Mouse (Mus musculus): Measurements from ENCODE around the gene Steap3. TPM values are rescaled to one million over a fixed set of nuclear protein-coding genes. Genes with fewer than 3 reads are reported as not detected.

Gene Steap3
- polyA plus RNA-seq, 1 experiment from 2014 or later: 19.3 TPM

DNA sequence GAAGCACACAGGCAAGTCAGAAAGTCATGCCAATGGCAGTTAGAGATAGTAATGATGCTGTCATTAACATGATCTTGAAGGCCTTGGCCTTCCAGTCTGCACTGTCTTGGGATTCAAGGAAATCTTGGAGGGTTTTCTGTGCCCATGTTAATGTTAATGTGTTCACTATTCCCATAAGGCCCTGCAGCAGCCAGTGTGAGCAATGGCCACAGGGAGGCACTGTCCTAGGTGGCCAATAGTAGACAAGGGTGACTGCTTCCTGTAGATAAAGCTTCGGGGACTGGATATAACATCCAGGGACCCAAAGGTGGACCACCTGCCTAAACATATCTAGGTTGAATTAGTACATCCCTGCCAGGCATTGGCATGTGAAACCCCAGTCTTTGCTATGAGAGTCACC lies 35.4 kb downstream of the Steap3 start:
- WGBS: 69% methylated on average over 1 of the region's 1 CpGs
- Histone ChIP-seq H3K9ac (ENCODE audit: low read length) (no peak overlapping the region), H3K4me3 (ENCODE audit: control insufficient read depth in 1 of 2, insufficient read depth in 1 of 2, low read depth in 1 of 2, low read length in 2 of 2) (no peak overlapping the region), H3K9me3 (ENCODE audit: control insufficient read depth, low read length) (no peaks in the 10 kb centered on the region), H3K4me2 (ENCODE audit: low read length) (no peak overlapping the region), H3K36me3 (ENCODE audit: control insufficient read depth, insufficient read depth, low read length) (0 out of 2 replicates have a peak, but pooled peaks cover 6% of the 10 kb centered on the region), H3K4me1 (ENCODE audit: control insufficient read depth in 2 of 2, insufficient read depth in 2 of 2, low read length in 2 of 2) (no peaks in the 10 kb centered on the region), H3K27me3 (ENCODE audit: control insufficient read depth, insufficient read depth, low read length) (no peaks in the 10 kb centered on the region), H3K27ac (replicated peaks in 1 of 2; ENCODE audit: control insufficient read depth in 1 of 2, insufficient read depth in 1 of 2, low read depth in 2 of 2, low read length in 2 of 2) (no peak overlapping the region)
- ATAC-seq (ENCODE audit: insufficient number of reproducible peaks, insufficient read depth, low FRiP score, low read depth): no peak

DNA sequence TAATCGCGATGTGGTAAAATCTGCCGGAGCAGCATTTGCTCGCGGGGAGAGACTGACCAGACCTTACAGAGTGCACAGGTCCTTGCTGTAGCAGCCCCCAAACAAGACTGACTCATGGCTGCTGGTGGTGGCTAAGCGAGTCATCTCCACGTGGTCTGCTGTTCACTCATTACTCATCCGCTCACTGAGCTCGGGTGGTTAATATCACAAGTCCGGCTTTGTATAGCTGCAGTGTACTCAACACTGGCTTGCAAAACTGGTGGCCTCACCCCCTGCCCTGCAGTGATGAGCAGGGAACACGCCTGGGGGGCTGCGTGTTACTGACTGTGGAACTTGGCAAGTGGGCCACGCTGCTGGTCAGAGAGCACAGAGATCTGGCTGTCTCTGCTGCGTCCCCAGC lies 36.1 kb downstream of the Steap3 start:
- Histone ChIP-seq H3K9ac (ENCODE audit: low read length) (no peak overlapping the region), H3K4me1 (ENCODE audit: control insufficient read depth in 2 of 2, insufficient read depth in 2 of 2, low read length in 2 of 2) (0 out of 4 replicates have a peak, but pooled peaks cover 0 to 2% of the 10 kb centered on the region in 2 experiments), H3K4me2 (ENCODE audit: low read length) (no peak overlapping the region), H3K4me3 (ENCODE audit: control insufficient read depth in 1 of 2, insufficient read depth in 1 of 2, low read depth in 1 of 2, low read length in 2 of 2) (no peak overlapping the region), H3K27me3 (ENCODE audit: control insufficient read depth, insufficient read depth, low read length) (no peaks in the 10 kb centered on the region), H3K27ac (replicated peaks in 1 of 2; ENCODE audit: control insufficient read depth in 1 of 2, insufficient read depth in 1 of 2, low read depth in 2 of 2, low read length in 2 of 2) (no peak overlapping the region), H3K36me3 (ENCODE audit: control insufficient read depth, insufficient read depth, low read length) (0 out of 2 replicates have a peak, but pooled peaks cover 3% of the 10 kb centered on the region), H3K9me3 (ENCODE audit: control insufficient read depth, low read length) (no peaks in the 10 kb centered on the region)
- 76% methylated on average over 14 of the region's 14 CpGs for WGBS
- ATAC-seq (ENCODE audit: insufficient number of reproducible peaks, insufficient read depth, low FRiP score, low read depth): no peak

DNA sequence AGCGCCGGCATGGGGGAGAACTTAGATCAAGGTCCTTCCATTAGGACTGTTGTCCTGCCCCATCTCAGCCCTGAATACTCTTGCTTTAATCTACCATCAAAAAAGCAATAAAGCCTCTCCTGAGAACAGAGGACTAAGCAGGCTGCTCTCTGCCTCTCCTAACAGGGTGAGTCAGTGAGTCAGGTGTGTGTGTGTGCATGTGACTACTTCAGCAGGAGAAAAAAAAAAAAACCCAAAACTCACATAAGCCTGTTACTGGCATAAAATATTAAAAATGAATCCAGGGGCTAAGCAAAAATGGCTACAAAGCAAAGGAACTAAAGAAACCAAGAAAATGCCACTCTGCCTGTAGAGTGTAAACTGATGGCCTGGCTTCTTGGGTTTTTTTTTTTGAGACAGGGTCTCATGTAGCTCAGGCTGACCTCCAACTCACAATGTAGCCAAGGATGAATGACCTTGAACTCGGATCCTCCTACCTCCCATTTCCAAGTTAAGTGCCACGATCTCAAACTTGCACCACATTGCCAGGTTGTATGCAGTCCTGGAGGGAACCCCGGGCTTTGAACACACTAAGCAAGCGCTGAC lies 36.8 kb downstream of the Steap3 start:
- no peak for ATAC-seq (ENCODE audit: insufficient number of reproducible peaks, insufficient read depth, low FRiP score, low read depth)

DNA sequence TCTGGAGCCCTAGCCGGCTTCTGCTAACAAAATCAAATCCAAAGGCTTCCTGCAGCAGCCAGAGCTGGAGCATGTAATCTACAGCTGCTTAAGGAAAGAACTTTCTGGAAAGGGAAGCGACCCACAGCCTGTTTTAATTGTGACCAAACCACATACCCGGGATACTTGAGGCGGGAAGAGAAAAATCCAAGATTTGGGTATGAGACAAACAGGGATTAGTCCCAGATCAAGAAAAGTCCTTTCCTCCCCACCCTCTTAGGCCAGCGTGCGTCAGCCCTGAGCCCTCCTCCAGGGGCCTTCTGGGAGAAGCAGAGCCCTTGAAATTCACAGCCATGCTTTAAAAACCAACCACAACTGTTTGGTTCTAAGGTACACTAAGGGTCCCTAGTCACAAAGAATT lies 40.3 kb downstream of the Steap3 start:
- 77% methylated on average over 6 of the region's 6 CpGs for WGBS
- no peak overlapping the region for H3K4me2 ChIP-seq (ENCODE audit: low read length)
- H3K4me1 ChIP-seq (ENCODE audit: control insufficient read depth in 2 of 2, insufficient read depth in 2 of 2, low read length in 2 of 2): 0 out of 4 replicates have a peak, but pooled peaks cover 0 to 3% of the 10 kb centered on the region in 2 experiments
- H3K9me3 ChIP-seq (ENCODE audit: control insufficient read depth, low read length): no peaks in the 10 kb centered on the region
- no peak overlapping the region for H3K27ac ChIP-seq (replicated peaks in 1 of 2; ENCODE audit: control insufficient read depth in 1 of 2, insufficient read depth in 1 of 2, low read depth in 2 of 2, low read length in 2 of 2)
- H3K4me3 ChIP-seq (ENCODE audit: control insufficient read depth in 1 of 2, insufficient read depth in 1 of 2, low read depth in 1 of 2, low read length in 2 of 2): no peak overlapping the region
- H3K9ac ChIP-seq (ENCODE audit: low read length): no peak overlapping the region
- no peaks in the 10 kb centered on the region for H3K27me3 ChIP-seq (ENCODE audit: control insufficient read depth, insufficient read depth, low read length)
- no peaks in the 10 kb centered on the region for H3K36me3 ChIP-seq (ENCODE audit: control insufficient read depth, insufficient read depth, low read length)
- ATAC-seq (ENCODE audit: insufficient number of reproducible peaks, insufficient read depth, low FRiP score, low read depth): no peak

More for the DNA sequence above, 36.8 kb downstream of the Steap3 start:
- H3K4me1 ChIP-seq (ENCODE audit: control insufficient read depth in 2 of 2, insufficient read depth in 2 of 2, low read length in 2 of 2): 0 out of 4 replicates have a peak, but pooled peaks cover 0 to 3% of the 10 kb centered on the region in 2 experiments
- H3K4me3 ChIP-seq (ENCODE audit: control insufficient read depth in 1 of 2, insufficient read depth in 1 of 2, low read depth in 1 of 2, low read length in 2 of 2): no peak overlapping the region
- H3K9ac ChIP-seq (ENCODE audit: low read length): no peak overlapping the region
- no peaks in the 10 kb centered on the region for H3K27me3 ChIP-seq (ENCODE audit: control insufficient read depth, insufficient read depth, low read length)
- WGBS: 83% methylated on average over 6 of the region's 6 CpGs
- 0 out of 2 replicates have a peak, but pooled peaks cover 2% of the 10 kb centered on the region for H3K36me3 ChIP-seq (ENCODE audit: control insufficient read depth, insufficient read depth, low read length)
- no peak overlapping the region for H3K27ac ChIP-seq (replicated peaks in 1 of 2; ENCODE audit: control insufficient read depth in 1 of 2, insufficient read depth in 1 of 2, low read depth in 2 of 2, low read length in 2 of 2)
- H3K4me2 ChIP-seq (ENCODE audit: low read length): no peak overlapping the region
- H3K9me3 ChIP-seq (ENCODE audit: control insufficient read depth, low read length): no peaks in the 10 kb centered on the region

DNA sequence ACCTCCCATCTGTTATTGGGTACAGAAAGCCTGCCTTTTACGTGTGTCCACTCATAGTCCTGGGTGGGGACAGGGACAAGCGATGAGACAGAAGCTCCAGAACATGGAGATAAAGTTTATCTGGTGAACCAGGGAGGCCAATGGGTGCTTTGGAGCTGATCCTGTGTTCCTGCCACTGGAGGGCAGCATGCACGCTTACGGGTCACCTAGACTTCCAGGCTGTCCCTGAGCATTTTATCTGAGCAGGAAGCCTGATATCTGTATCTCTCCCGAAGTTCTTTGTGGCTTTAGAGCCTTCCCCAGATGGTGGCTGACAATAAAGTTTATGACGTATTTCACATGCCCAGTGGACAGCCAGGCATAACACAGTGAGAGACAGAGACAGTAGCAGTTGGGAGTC lies 41.2 kb downstream of the Steap3 start:
- H3K4me1 ChIP-seq (ENCODE audit: control insufficient read depth in 2 of 2, insufficient read depth in 2 of 2, low read length in 2 of 2): 0 out of 4 replicates have a peak, but pooled peaks cover 0 to 3% of the 10 kb centered on the region in 2 experiments
- H3K27ac ChIP-seq (replicated peaks in 1 of 2; ENCODE audit: control insufficient read depth in 1 of 2, insufficient read depth in 1 of 2, low read depth in 2 of 2, low read length in 2 of 2): no peak overlapping the region
- H3K4me3 ChIP-seq (ENCODE audit: control insufficient read depth in 1 of 2, insufficient read depth in 1 of 2, low read depth in 1 of 2, low read length in 2 of 2): no peak overlapping the region
- no peak overlapping the region for H3K9ac ChIP-seq (ENCODE audit: low read length)
- 12% methylated on average over 6 of the region's 6 CpGs for WGBS
- H3K27me3 ChIP-seq (ENCODE audit: control insufficient read depth, insufficient read depth, low read length): no peaks in the 10 kb centered on the region
- ATAC-seq (ENCODE audit: insufficient number of reproducible peaks, insufficient read depth, low FRiP score, low read depth): no peak
- H3K9me3 ChIP-seq (ENCODE audit: control insufficient read depth, low read length): no peaks in the 10 kb centered on the region
- H3K4me2 ChIP-seq (ENCODE audit: low read length): no peak overlapping the region
- H3K36me3 ChIP-seq (ENCODE audit: control insufficient read depth, insufficient read depth, low read length): no peaks in the 10 kb centered on the region

DNA sequence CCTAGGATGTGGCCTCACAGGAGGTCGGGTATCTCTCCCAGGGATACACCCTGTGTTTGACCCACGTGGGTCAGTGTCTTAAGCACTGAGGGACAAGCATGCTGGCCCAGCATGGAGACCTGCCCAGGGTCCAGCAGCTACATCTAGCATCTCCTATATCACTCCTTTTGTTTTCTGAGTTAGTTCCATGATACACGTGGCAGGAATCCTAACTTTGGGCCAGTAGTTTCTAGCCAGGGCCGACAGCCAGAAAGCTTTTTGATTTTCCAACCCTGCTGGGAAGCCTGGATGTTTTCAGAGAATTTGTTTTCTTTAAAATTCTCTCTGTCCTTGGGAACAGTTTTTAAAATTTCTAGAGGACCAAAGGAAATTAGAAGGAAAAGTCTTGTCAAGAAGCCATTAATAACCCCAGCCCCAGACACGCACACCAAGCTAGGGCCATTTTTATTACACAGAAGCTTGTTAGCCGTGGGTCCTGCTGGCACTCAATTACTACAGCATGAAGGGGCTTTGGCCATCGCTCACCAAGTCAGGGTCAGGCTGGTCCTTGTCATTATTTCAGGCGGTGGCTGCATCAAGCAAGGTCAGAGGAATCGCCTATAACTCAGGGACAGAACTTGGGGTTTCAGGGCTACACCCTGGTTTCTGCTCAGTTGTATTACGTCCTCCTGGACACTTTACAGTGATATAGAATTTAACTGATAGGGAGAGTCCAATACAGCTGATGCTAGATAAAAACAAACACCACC lies 42.6 kb downstream of the Steap3 start:
- Histone ChIP-seq H3K9me3 (ENCODE audit: control insufficient read depth, low read length) (no peaks in the 10 kb centered on the region), H3K4me2 (ENCODE audit: low read length) (no peak overlapping the region), H3K4me1 (ENCODE audit: control insufficient read depth in 2 of 2, insufficient read depth in 2 of 2, low read length in 2 of 2) (0 out of 4 replicates have a peak, but pooled peaks cover 0 to 3% of the 10 kb centered on the region in 2 experiments), H3K4me3 (ENCODE audit: control insufficient read depth in 1 of 2, insufficient read depth in 1 of 2, low read depth in 1 of 2, low read length in 2 of 2) (no peak overlapping the region), H3K9ac (ENCODE audit: low read length) (no peak overlapping the region), H3K27me3 (ENCODE audit: control insufficient read depth, insufficient read depth, low read length) (no peaks in the 10 kb centered on the region), H3K36me3 (ENCODE audit: control insufficient read depth, insufficient read depth, low read length) (no peaks in the 10 kb centered on the region), H3K27ac (replicated peaks in 1 of 2; ENCODE audit: control insufficient read depth in 1 of 2, insufficient read depth in 1 of 2, low read depth in 2 of 2, low read length in 2 of 2) (no peak overlapping the region)
- 82% methylated on average over 10 of the region's 10 CpGs for WGBS
- ATAC-seq (ENCODE audit: insufficient number of reproducible peaks, insufficient read depth, low FRiP score, low read depth): no peak

DNA sequence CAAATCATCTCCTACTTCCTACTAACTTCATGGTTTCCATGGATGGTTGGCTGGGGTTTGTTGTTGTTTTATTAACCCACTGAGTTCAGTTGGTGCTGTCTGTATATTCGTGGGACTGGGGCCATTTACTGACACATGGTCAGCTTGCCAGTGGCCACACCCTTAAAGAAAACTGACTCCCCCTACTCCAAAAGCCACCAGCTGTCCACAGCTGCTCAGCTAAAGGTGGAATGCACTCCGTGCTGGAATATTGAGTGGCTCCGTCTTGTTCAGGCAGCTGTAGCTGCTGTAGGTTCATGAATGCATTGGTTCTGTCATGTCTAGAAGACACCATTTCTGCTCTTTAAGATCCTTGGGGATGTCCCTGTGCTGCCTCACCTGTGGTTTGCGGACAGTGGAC lies 48.9 kb downstream of the Steap3 start:
- no peaks in the 10 kb centered on the region for H3K4me1 ChIP-seq (ENCODE audit: control insufficient read depth in 2 of 2, insufficient read depth in 2 of 2, low read length in 2 of 2)
- WGBS: 67% methylated on average over 4 of the region's 4 CpGs

More for the DNA sequence above, 48.9 kb downstream of the Steap3 start:
- ATAC-seq (ENCODE audit: insufficient number of reproducible peaks, insufficient read depth, low FRiP score, low read depth): no peak
- Histone ChIP-seq H3K9ac (ENCODE audit: low read length) (no peak overlapping the region), H3K4me2 (ENCODE audit: low read length) (no peak overlapping the region), H3K36me3 (ENCODE audit: control insufficient read depth, insufficient read depth, low read length) (no peaks in the 10 kb centered on the region), H3K27me3 (ENCODE audit: control insufficient read depth, insufficient read depth, low read length) (no peaks in the 10 kb centered on the region), H3K27ac (replicated peaks in 1 of 2; ENCODE audit: control insufficient read depth in 1 of 2, insufficient read depth in 1 of 2, low read depth in 2 of 2, low read length in 2 of 2) (no peak overlapping the region), H3K9me3 (ENCODE audit: control insufficient read depth, low read length) (no peaks in the 10 kb centered on the region), H3K4me3 (ENCODE audit: control insufficient read depth in 1 of 2, insufficient read depth in 1 of 2, low read depth in 1 of 2, low read length in 2 of 2) (no peak overlapping the region)
